Mouse (Mus musculus) forebrain, embryonic 13.5 days (tissue): ENCODE measurements at regions not wholly inside any gene's neighbourhood (a gene's known extent, or its start where the extent isn't known, plus 50 kb on each side); places are given as distances from the start of the nearest gene placed in this dataset.

Source experiments
- ATAC-seq: fragments of 200-750 bp; cut with Nextera tagmentation; 2 replicates; pipeline ENCODE4 v1.8.0; 2017
- H3K27ac ChIP-seq: fragments of 300-500 bp; sonication (generic); 2 replicates; pipeline ENCODE4 v1.5.1; 2015; ENCODE audit warnings: inconsistent platforms, mild to moderate bottlenecking, moderate library complexity
- H3K27me3 ChIP-seq: fragments of 300-500 bp; sonication (generic); 2 replicates; pipeline ENCODE4 v1.6.1; 2015; ENCODE audit warnings: mild to moderate bottlenecking, inconsistent platforms
- H3K36me3 ChIP-seq: fragments of 300-500 bp; sonication (generic); 2 replicates; pipeline ENCODE4 v1.6.1; 2015; ENCODE audit warnings: mild to moderate bottlenecking, inconsistent platforms; ENCODE audit not compliant: poor library complexity, severe bottlenecking
- H3K4me1 ChIP-seq: fragments of 300-500 bp; sonication (generic); 2 replicates; pipeline ENCODE4 v1.6.1; 2015; ENCODE audit warnings: inconsistent platforms
- H3K4me2 ChIP-seq: fragments of 300-500 bp; sonication (generic); 2 replicates; pipeline ENCODE4 v1.6.1; 2015; ENCODE audit warnings: inconsistent platforms, mild to moderate bottlenecking, moderate library complexity
- H3K4me3 ChIP-seq: fragments of 300-500 bp; sonication (generic); 2 replicates; pipeline ENCODE4 v1.5.1; 2015; ENCODE audit warnings: mild to moderate bottlenecking, inconsistent platforms
- H3K9ac ChIP-seq: fragments of 300-500 bp; sonication (generic); 2 replicates; pipeline ENCODE4 v1.6.1; 2015; ENCODE audit warnings: mild to moderate bottlenecking, inconsistent platforms
- H3K9me3 ChIP-seq: fragments of 300-500 bp; sonication (generic); replicated peaks from 2 replicates; pipeline ENCODE4 v1.6.1; 2016; ENCODE audit warnings: inconsistent platforms
- WGBS: fragments of 180-500 bp; shearing (Covaris S2); methylation state at CpG from one replicate; pipeline ENCODE4 v1.1.7; 2015; 5-methylcytosine and 5-hydroxymethylcytosine counted together

- Histone ChIP-seq H3K27ac (no peak overlapping the region), H3K27me3 (no peaks in the 10 kb centered on the region), H3K4me2 (no peak overlapping the region), H3K4me3 (no peak overlapping the region), H3K9ac (no peak overlapping the region), H3K4me1 (no peaks in the 10 kb centered on the region), H3K36me3 (no peaks in the 10 kb centered on the region), H3K9me3 (no peaks in the 10 kb centered on the region)
- no peak for ATAC-seq
- 81% methylated on average over 4 of the region's 4 CpGs for WGBS
Measured at GRCm38 (mm10) chr2:9464413-9464812, 416.6 kb upstream of the 4930412O13Rik start.

- H3K4me1 ChIP-seq = no peaks in the 10 kb centered on the region
- no peaks in the 10 kb centered on the region for H3K36me3 ChIP-seq
- no peak overlapping the region for H3K27ac ChIP-seq
- 58% methylated on average over 5 of the region's 5 CpGs for WGBS
- H3K4me2 ChIP-seq = no peak overlapping the region
- H3K9me3 ChIP-seq = no peaks in the 10 kb centered on the region
- peak; percentile 63; the same call in 1 of the 2 replicates for ATAC-seq
- no peak overlapping the region for H3K4me3 ChIP-seq
- no peak overlapping the region for H3K9ac ChIP-seq
- H3K27me3 ChIP-seq = no peaks in the 10 kb centered on the region
Measured at GRCm38 (mm10) chr2:9464818-9465217, 416.2 kb upstream of the 4930412O13Rik start.

GRCm38 (mm10) chr2:9467573-9467972 is 413.5 kb upstream of the 4930412O13Rik start:
- H3K27ac ChIP-seq = no peak overlapping the region
- no peak overlapping the region for H3K4me3 ChIP-seq
- H3K9ac ChIP-seq = no peak overlapping the region
- WGBS = 89% methylated on average over 2 of the region's 2 CpGs
- no peaks in the 10 kb centered on the region for H3K36me3 ChIP-seq
- no peaks in the 10 kb centered on the region for H3K9me3 ChIP-seq
- H3K27me3 ChIP-seq = no peaks in the 10 kb centered on the region
- no peak overlapping the region for H3K4me2 ChIP-seq
- H3K4me1 ChIP-seq = no peaks in the 10 kb centered on the region
- no peak for ATAC-seq

- H3K4me1 ChIP-seq = no peaks in the 10 kb centered on the region
- 71% methylated on average over 3 of the region's 3 CpGs for WGBS
- H3K4me3 ChIP-seq = no peak overlapping the region
- no peak overlapping the region for H3K4me2 ChIP-seq
- no peak overlapping the region for H3K27ac ChIP-seq
- no peak overlapping the region for H3K9ac ChIP-seq
- H3K9me3 ChIP-seq = no peaks in the 10 kb centered on the region
- no peak for ATAC-seq
- H3K27me3 ChIP-seq = no peaks in the 10 kb centered on the region
- no peaks in the 10 kb centered on the region for H3K36me3 ChIP-seq
Measured at GRCm38 (mm10) chr2:9468651-9469050, 412.4 kb upstream of the 4930412O13Rik start.

GRCm38 (mm10) chr2:9481678-9482345 is 399.2 kb upstream of the 4930412O13Rik start:
- no peak for ATAC-seq
- no peak overlapping the region for H3K27ac ChIP-seq
- H3K4me1 ChIP-seq = no peaks in the 10 kb centered on the region
- no peak overlapping the region for H3K4me3 ChIP-seq
- H3K36me3 ChIP-seq = no peaks in the 10 kb centered on the region
- H3K27me3 ChIP-seq = no peaks in the 10 kb centered on the region
- H3K9me3 ChIP-seq = no peaks in the 10 kb centered on the region
- no peak overlapping the region for H3K4me2 ChIP-seq
- no peak overlapping the region for H3K9ac ChIP-seq
- WGBS = 84% methylated on average over 7 of the region's 7 CpGs

- Histone ChIP-seq H3K4me1 (no peaks in the 10 kb centered on the region), H3K4me3 (no peak overlapping the region), H3K27ac (no peak overlapping the region), H3K4me2 (no peak overlapping the region), H3K27me3 (no peaks in the 10 kb centered on the region), H3K9ac (no peak overlapping the region), H3K36me3 (no peaks in the 10 kb centered on the region), H3K9me3 (no peaks in the 10 kb centered on the region)
- WGBS = 92% methylated on average over 7 of the region's 7 CpGs
- ATAC-seq = no peak
Measured at GRCm38 (mm10) chr2:9487381-9487914, 393.6 kb upstream of the 4930412O13Rik start.

- no peak overlapping the region for H3K27ac ChIP-seq
- H3K4me3 ChIP-seq = no peak overlapping the region
- no peaks in the 10 kb centered on the region for H3K9me3 ChIP-seq
- H3K27me3 ChIP-seq = no peaks in the 10 kb centered on the region
- no peaks in the 10 kb centered on the region for H3K36me3 ChIP-seq
- H3K9ac ChIP-seq = no peak overlapping the region
- no peaks in the 10 kb centered on the region for H3K4me1 ChIP-seq
- 54% methylated on average over 6 of the region's 6 CpGs for WGBS
- H3K4me2 ChIP-seq = no peak overlapping the region
- ATAC-seq = no peak
Measured at GRCm38 (mm10) chr2:9493606-9494145, 387.4 kb upstream of the 4930412O13Rik start.

- WGBS = 91% methylated on average over 1 of the region's 1 CpGs
- Histone ChIP-seq H3K9me3 (no peaks in the 10 kb centered on the region), H3K4me3 (no peak overlapping the region), H3K27ac (no peak overlapping the region), H3K4me2 (no peak overlapping the region), H3K4me1 (no peaks in the 10 kb centered on the region), H3K9ac (no peak overlapping the region), H3K27me3 (no peaks in the 10 kb centered on the region), H3K36me3 (no peaks in the 10 kb centered on the region)
- no peak for ATAC-seq
Measured at GRCm38 (mm10) chr2:9520045-9520444, 361.0 kb upstream of the 4930412O13Rik start.

- no peaks in the 10 kb centered on the region for H3K9me3 ChIP-seq
- H3K4me2 ChIP-seq = no peak overlapping the region
- WGBS = 88% methylated on average over 3 of the region's 3 CpGs
- no peaks in the 10 kb centered on the region for H3K36me3 ChIP-seq
- no peak overlapping the region for H3K27ac ChIP-seq
- H3K9ac ChIP-seq = no peak overlapping the region
- no peaks in the 10 kb centered on the region for H3K27me3 ChIP-seq
- H3K4me3 ChIP-seq = no peak overlapping the region
- ATAC-seq = no peak
- no peaks in the 10 kb centered on the region for H3K4me1 ChIP-seq
Measured at GRCm38 (mm10) chr2:9525910-9526309, 355.1 kb upstream of the 4930412O13Rik start.

GRCm38 (mm10) chr2:9535141-9535658 is 345.9 kb upstream of the 4930412O13Rik start:
- Histone ChIP-seq H3K27me3 (no peaks in the 10 kb centered on the region), H3K4me2 (no peak overlapping the region), H3K27ac (no peak overlapping the region), H3K9ac (no peak overlapping the region), H3K36me3 (no peaks in the 10 kb centered on the region), H3K4me1 (no peaks in the 10 kb centered on the region), H3K9me3 (no peaks in the 10 kb centered on the region), H3K4me3 (no peak overlapping the region)
- no peak for ATAC-seq
- 77% methylated on average over 2 of the region's 2 CpGs for WGBS

GRCm38 (mm10) chr2:9547771-9548590 is 333.1 kb upstream of the 4930412O13Rik start:
- no peak for ATAC-seq
- no peaks in the 10 kb centered on the region for H3K9me3 ChIP-seq
- no peaks in the 10 kb centered on the region for H3K27me3 ChIP-seq
- no peak overlapping the region for H3K9ac ChIP-seq
- no peak overlapping the region for H3K4me3 ChIP-seq
- H3K36me3 ChIP-seq = no peaks in the 10 kb centered on the region
- 79% methylated on average over 10 of the region's 10 CpGs for WGBS
- H3K4me1 ChIP-seq = no peaks in the 10 kb centered on the region
- H3K4me2 ChIP-seq = no peak overlapping the region
- no peak overlapping the region for H3K27ac ChIP-seq

GRCm38 (mm10) chr2:9553313-9553712 is 327.7 kb upstream of the 4930412O13Rik start:
- Histone ChIP-seq H3K4me2 (no peak overlapping the region), H3K4me3 (no peak overlapping the region), H3K36me3 (no peaks in the 10 kb centered on the region), H3K4me1 (no peaks in the 10 kb centered on the region), H3K9me3 (no peaks in the 10 kb centered on the region), H3K9ac (no peak overlapping the region), H3K27me3 (no peaks in the 10 kb centered on the region), H3K27ac (no peak overlapping the region)
- ATAC-seq = no peak
